Mouse (Mus musculus) liver (tissue): Measurements from ENCODE around the gene 1700016D06Rik.
"Not testable (repeated sequence)": the region's sequence is repeated elsewhere in the genome, so short reads cannot be mapped to it uniquely, and the experiment has no call there.

Experiments used
- DNase-seq: peaks from one replicate; pipeline ENCODE4 v3.0.0-alpha.2; 2020; ENCODE audit warnings: mixed read lengths

The 1700016D06Rik gene

DNA sequence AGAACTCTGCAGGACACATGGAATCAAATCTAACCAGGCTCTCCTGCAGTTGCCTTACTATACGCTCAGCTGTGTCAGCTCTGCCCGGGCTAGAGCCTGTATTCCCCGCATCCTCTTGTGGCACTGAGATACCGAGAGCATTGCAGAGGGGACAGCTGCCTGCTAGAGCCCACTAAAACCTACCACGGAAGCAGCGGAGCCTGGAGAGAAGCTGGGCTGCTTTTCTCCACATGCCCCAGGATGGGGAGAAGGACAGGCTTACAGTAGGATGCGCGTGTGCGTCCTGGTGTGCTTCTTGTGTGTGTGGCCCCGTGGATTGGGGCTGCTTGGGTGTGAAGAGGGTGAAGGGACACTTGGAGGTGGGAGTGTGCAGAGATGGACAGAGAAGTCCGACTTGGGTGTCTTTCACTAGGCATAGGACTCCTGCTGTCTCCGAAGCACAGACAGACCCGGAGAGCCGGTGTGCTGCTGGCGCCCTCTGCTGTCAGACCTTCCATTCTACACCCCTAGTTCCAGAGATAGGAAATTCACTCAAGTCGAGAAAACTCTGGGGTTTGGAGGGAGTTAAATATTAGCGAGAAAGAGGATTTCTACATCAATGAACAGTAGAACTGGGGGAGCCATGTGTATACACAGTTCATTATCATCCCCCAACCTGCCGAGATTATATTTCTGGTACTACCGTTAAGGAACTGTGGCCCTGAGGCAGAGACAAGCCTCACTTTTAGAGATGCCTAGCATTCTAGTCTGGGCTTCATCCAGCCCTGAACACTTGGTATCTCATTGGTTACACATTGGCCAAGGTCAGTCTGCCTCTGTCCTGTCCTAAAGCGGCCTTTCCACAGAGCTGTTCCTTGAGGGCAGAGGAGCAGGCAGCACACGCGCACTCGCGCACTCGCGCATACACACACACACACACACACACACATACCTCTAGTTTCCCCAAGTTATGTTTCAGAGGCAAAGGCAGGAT is 517 bp downstream of the 1700016D06Rik start:
- DNase-seq: peak; percentile 81

DNA sequence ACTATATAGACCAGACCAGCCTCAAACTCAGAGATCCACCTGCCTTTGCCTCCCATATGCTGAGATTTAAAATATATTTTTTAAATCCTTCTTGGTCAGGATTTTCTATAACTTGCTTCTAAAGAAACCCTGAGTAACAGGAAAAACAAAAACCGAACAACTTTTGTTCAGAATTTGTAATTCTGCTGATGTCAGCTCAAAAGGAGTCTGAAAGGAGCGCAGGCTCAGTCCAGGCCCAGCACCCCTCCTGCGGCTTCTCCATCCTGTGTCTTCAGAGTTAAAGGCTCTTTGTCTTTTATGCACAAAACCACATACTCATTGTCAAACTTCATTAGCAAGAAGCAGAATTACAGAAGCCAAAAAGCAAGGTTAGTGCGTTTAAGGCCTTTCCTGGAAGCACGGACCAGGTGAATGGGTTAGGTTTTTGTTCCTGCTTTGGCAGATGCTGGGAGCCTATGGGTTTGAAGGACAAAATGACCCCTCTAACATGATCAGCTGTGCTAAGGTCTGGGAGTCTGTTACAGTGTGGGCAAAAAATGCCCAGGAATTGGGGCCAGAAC is 1.3 kb downstream of the 1700016D06Rik start:
- DNase-seq: no peak

DNA sequence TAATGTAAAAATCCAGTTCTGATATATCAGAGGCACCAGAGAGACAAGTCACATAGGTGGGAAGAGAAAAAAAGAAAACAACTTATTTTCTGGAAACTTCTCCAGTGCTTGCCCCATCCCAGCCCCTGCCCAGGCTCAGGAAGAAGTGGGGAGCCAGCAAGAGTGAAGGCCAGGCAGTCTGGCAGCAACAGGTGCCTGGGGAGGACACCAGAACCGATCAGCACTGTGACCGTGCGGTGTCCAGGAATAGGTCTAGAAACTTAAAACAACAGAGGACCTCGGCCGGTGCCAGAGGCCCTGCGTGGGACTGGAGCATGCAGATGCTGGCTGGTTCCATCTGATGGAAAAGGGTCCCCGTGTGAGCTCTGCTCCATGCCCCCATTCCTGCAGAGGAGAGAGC is 3.4 kb downstream of the 1700016D06Rik start:
- no peak for DNase-seq

DNA sequence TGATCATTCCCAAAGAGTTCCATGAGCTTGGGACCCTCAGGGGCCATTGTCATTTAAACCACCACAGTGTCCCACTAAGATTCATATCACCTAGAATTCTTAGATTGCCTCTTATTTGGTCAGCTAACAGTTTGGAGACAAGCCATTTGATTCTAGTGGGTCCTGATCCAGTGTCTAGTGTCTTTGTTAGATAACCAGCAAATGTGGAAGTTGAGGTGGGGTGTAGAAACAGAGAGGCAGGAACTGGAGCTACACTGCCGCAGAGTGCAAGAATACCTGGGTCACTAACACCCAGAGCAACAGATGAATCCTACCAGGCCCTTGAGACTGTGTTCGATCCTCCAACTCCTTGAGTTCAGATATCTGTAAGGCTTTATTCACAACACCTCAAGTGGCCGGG is 4.7 kb downstream of the 1700016D06Rik start:
- DNase-seq: no peak

DNA sequence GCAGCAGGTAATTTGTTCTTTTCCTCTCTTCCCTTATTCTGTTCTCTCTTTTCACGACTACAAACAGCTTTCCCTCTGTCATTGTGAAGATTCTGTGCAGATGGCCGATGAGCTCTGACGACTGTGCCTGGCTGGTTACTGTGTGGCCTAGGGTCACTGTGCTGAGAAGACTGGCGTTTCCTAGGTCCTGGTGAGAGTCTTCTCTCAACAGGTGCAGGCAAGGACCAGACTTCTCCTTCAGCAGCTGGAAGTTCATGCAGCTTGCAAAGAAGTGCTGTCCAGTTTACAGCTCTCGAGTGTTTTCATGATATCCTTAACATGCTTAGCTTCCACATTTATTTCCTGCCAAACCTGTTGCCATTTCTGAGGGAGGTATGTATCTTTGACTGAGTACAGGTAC is 6.9 kb downstream of the 1700016D06Rik start:
- no peak for DNase-seq

DNA sequence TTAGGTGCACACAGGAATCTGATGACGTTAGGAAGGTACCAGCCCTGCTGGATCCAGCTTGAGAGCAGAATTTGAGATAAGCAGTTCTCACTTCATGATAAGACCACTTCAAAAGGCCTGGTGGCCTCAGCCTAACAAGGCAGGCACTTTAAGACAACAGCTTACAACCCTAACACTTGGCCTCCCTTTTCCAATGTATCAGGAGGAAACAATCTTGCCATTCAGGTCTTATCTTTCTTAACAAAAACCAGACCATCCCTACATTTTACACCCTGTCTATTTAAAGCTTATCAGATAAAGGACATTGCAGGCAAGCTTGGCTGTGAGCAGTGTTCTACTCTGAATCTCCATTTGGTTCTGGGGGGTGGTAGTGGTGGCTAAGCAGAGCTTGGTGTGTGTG is 8.4 kb downstream of the 1700016D06Rik start:
- no peak for DNase-seq

DNA sequence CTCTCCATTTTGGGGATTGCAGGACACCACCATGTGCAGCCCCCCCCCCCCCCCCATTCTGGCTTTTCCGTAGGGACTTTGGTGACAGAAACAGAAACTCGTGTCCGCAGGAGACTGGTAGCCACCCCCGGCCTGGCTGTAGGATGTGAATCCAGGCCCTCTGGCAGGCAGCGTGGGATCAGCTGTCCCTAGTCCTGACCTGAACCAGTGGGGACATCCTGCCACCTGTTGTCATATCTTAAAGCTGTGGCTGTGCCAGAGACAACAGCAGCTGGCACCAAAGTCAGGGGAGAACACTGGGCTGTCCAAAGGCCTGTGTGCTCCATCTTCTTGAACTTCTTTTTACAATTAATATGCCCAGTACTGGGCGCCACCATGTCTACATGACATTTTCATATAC is 9.1 kb downstream of the 1700016D06Rik start:
- DNase-seq: no peak

DNA sequence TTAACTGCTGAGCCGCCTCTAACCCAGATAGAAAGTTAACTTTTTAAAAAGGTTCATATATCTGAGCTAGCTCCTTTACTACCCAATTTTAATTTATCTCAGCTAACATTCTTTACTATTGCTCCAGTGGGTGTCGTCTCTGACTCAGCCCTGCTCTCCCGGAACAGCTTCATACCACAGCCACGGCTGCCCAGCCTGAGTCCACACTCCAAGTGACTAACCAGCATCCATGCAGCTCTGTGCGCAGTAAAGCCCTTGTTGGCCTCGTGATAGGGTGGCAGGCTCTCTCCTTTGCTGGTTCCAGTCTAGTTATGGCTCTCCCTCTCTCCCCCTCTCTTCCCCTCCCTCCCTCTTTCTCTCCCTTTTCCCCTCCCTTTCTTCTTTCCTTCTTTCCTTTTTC is 9.6 kb downstream of the 1700016D06Rik start:
- DNase-seq: no peak

DNA sequence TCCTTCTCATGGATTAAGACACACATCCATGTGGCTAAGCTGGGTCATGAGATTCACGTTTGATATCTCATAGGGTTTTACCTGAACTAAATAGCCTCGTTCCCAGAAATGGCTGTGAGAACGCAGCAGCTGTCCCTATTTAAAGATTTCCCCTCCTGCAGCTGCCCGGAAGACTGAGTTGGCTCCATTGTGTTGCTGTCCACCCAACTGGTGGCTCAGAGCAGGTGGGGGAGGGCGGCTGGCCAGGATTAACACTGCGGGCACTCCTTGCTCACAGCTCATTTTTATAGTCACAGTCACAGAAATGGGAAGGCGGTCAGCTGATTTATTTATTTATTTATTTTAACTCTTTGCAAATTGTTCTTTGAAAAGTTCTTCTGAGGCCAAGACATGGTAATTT is 10.9 kb downstream of the 1700016D06Rik start:
- no peak for DNase-seq

DNA sequence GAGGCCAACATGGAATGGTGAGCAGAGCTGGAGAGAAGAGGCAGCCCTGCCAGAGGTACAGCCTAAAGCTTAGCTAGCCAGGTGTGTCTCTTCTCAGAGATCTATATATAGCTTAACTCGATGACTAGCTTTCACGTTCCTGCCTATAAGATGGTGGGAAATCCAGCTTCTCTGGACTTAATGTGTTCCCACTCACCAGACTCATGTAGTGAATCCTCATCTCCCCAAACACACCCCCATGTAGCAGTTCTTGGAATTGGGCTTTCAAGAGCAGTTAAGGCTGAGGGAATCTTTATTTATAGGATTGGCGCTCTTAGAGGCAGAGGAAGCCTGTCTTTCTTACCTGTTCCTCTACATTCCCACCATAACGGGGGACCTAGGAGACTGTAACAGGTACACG is 13.6 kb downstream of the 1700016D06Rik start:
- DNase-seq: no peak

DNA sequence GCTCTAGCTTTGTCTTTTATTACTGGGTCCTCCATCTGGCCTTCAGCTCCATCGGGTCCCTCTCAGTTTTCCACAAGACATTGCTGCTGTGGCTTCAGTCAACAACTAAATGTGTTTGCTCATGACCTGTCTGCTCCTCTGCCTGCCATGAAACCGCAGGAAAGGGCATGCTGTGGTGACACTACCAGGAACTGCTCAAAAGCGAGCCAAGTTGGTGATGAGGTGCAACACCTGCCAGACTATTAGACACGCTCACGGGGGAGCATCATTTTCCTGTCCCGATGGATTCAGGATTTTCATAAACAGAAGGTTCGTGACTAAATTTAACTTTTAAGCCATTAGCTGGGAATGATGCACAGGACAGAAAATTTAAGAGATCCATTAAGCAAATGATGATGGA is 16.3 kb downstream of the 1700016D06Rik start:
- DNase-seq: no peak

DNA sequence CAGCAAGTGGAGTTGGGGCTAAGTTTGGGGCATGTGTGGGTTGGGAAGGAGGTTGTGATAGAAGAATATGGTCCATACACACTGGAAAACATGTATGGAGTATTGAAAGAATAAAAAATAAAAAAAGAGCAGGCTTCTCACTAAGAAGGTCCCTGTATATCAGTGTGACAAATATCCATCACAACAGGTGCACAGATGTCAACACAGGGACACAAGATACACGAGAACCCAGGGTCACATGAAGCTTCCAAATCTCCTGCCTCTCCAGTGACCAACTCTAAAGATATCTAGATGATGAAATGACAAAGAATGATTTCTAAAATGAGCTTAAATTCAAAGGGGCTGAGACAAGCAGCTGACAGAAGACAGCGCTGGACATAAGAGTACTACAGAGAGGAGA is 32.6 kb downstream of the 1700016D06Rik start:
- no peak for DNase-seq

DNA sequence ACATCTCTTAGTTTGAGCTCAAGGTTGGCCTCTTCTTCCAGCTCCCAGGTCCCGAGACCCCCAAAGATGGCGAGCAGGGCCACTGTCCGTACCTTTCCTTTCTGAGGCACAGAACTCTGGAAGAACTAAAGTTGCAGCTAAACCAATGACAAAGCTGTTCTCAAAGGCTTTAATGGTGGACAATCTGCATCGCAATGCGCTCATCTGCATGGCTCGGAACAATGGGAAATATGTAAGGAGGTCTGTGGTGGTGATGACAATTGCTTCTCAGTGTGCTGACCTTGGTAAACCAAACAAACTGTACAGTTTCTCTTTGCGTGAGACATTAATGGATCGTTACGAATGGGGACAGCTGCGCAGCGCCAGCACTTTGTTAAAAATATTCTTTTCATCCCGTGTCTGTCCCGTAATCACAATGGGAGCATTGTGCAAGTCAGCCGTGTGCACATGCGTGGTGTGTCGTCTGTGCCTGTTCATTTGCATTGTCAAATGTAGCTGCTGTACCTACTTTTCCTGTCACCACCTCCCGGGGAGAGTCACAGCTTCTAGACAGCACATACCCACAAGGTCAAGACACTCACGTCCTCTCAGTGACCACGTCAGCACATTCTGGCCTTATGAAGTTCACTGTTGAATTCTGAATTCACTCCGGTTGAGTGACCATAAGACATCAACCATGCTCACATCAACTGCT is 34.7 kb downstream of the 1700016D06Rik start:
- not testable (repeated sequence) for DNase-seq

DNA sequence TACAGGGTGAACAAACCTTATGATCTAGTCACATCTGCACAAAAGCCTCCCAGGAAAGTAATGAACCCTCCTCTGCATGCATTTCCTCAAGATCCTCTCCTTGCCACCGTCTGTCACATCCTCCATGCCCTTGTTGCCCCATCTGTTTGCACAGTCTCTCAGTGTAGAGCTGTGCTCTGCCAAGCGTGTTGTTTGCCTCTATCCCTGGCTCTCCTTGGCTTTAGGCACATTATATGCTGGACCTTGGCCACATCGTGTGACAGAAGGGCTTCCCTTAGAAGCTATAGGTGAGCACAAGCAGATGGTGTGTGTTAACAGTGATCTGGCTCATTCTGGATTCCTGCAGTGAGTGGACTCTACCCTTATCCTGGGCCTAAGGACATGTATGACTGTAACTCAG is 38.9 kb downstream of the 1700016D06Rik start:
- no peak for DNase-seq

DNA sequence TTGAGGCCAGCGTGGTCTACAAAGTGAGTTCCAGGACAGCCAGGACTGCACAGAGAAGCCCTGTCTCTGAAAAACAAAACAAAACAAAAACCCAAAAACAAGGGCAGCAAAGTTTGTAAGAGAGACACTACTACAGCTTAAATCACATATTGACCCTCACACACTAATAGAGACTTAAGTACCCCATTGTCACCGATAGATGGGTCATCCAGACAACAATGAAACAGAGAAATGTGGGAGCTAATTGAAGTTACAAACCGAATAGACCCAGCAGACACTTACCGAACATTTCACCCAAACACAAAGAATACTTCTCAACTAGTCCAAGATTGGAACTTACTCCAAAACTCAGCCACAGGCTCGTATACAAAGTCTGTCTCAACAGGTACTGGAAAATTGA is 50.8 kb downstream of the 1700016D06Rik start:
- DNase-seq: no peak

DNA sequence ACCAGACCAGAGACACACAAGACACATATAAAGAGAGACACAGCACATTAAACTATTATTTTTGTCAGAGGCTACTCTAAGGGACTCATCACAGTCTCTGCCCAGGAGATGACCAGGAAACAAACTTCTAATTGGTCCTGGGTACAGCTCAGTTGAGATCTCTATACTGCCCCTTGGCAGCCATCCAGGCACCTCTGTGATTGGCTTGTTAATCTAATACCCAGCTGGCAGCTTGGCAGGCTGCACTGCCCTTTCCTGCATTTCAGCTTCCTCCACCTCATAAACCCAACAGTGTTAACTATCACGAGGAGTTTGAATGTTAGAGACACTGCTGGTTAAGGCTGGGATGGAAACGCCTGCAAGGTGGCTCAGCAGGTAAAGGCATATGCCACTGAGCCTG is 57.7 kb downstream of the 1700016D06Rik start:
- DNase-seq: no peak

DNA sequence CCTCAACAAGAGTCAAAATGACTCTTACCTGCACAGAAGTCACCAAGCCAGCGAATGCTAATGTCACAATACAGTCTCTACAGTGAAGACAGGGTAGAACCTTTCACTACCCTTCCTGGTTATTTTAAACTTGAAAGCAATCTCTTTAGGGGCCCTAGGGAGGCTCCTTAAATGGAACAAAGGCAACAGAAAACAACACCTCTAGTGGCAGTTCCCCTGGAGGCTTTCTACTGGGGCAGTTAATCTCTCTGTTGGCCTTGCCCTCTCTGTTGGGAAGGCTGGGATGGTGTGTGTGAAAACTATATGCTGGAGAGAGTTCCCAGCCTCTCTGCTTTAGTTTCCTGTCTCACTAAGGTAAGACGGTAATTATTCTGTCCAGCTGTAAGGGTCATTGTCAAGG is 60.3 kb downstream of the 1700016D06Rik start:
- no peak for DNase-seq

DNA sequence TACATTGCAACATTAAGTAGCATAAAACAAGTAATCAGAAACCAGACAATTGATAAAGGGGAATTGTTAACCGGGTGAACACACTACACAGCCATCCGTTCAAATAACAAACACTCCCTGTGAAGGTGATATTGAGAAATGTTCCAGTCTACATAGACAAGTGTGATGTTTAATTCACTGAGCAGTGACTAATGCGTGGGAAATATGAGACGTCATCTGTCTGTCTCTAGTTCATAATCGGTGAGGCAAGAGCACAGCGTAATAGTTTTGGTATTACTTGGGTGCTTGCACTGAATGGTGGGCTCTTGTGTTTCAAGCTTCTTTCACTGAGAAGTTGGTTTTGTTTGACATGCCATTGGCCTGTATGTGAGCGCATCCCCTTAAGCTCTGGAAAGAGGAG is 63.3 kb downstream of the 1700016D06Rik start:
- DNase-seq: no peak

DNA sequence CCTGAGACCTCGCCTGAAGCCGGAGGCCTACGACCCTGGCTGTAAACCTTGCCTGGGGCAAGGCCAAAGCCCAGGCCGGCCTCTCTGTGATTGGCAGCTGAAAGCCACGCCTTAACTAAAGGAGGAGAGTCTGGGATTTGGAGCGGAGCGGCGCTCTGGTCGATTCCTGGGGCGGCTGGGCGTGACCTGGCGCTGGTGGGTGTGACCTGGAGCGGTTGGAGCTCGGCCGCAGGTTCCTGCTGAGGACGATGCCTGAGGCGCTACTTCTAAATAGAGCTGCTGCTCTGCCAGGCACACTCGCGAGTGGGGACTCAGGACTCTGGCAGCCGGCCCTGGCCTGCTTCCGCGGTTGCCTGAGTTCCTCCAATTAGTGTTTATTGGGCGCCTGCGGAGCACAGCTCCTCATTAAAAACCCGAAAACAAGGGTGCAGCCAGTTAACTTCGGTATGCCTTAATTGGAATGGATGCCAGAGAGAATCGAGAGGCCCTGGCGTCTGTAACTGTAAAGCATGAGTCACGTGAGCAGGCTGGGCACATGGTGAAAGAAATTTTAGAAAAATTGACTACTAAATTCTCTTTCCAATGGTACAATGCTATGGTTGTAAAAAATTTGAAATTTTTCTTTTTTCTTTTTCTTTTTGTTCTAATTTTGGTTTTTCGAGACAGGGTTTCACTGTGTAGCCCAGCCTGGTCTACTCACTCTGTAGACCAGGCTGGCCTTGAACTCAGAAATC is 64.4 kb downstream of the 1700016D06Rik start:
- peak; percentile 94 for DNase-seq

DNA sequence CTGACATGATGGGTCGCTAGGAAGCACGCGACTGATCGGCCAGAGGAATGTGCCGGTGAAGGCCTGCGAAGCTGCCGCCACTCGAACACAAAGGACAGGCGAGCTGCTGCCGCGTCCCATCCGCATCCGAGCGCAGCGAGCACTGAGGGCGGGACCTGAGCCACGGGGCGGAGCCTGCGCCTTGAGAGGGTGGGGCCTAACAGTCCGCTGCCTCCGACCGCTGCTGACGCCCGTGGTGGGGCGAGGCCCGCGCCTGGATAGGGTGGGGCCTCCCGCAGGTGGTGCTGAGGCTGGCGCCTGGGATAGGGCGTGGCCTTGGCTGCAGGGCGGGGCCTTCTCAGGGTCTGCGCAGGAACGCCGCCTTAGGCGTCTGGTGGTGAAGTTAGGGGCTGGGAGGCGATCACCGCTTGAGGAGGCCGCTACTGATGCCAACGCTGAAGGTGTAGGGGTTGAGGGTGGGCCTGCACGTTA is 65.2 kb downstream of the 1700016D06Rik start, which contains the start of gene Ankrd10:
Gene Ankrd10 (minus strand): TSS at position 147 of the 471 bp plus-strand sequence.
- peak; percentile 99 for DNase-seq

DNA sequence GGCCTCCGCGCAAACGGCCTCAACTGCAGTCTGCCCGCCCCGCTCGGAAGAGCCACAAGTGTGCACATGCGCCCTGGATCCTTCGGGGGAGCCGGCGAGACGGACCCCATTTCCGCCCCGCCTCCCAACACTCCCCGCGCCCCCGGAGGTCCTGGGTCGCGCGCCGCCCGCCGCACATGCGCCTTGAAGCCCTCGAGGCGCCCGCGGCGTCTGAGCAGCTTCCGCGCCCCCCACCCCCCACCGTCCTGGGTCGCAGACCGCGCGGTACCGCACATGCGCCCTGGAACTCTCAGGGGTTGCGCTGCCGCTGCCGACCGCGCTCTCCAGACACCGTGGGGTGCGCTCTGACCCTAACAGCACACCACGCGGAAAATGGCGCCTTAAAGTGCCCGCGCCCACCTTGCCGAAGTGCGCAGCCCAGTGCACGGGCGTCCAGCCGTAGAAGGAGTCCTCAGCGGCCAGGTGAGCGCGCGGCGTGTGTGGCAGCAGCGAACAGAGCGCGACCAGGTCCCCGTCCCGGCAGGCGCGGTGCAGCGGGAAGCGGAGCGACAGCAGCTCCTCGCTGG is 65.8 kb downstream of the 1700016D06Rik start:
- DNase-seq: peak; percentile 89

DNA sequence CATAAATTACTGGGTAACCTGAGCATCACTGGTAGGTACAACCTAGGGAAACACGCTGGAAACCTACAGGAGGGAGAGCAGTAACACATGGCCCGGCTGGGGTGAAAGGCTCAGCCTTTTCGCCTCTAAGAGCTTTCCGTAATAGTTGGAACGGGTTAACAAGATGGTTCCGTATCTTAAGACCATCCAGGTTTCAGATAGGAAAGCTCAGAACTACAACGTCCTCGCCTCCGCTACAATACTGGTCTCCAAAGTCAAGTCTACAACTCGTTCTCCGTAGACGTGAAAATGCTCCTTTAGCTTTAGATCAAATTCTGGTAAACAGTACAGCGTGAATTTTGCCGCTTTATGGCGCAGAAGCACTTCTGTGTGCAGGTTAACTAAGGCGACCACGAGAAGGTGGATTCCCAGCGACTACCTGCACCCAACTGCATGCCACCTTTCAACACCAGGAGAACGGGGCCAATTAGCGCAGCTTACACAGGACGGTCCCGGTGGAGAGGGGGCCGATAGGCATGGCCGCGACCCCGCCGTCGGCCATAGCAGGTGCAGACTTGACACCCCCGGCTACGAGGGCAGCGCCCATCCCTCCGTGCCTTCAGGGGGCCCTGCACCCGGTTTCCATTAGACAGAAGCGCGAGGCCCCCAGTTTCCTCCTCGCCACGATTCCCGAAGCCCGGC is 66.4 kb downstream of the 1700016D06Rik start:
- DNase-seq: no peak
